Mouse (Mus musculus): ENCODE measurements around the gene Stag3.

Stag3 gene

DNA sequence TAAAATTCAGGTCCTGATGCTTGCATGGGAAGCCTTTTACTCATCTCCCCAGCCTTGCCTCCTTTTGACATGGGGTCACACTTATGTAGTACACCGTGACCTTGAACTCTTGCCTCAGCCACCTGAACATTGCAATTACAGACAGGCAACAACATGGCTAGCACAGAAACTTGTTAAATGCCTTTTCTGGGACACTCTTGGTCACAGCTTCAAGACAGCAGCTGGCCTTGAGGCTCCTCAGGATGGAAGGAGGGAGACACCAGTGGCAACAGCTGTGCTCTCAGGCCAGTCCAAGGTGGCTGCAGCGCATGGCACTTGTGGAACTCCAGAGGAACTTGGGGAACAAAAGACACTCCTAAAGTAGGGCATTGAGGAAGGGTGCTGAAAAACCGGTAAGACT lies 12.9 kb upstream of the Stag3 start:
- DNase-seq (ENCODE audit: low read depth, low spot score): no peak

DNA sequence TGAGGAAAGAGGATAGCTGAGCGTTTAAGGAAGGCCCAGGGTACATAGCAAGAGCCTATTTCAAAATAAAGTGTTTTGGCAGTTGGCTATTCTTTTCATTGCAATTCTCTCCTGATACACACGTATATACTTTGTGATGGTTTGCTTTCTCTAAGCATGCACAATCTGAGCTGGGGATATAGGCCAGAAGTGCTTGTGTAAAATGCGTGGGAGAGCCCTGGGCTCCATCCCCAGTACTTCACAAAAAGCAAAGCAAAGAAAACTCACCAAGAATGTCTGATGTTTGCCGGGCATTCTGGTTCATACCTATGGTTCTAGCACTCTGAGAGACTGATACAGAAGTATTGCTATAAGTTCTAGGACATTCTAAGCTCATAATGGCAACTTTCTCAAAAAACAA lies 11.1 kb upstream of the Stag3 start:
- no peak for DNase-seq (ENCODE audit: low read depth, low spot score)

DNA sequence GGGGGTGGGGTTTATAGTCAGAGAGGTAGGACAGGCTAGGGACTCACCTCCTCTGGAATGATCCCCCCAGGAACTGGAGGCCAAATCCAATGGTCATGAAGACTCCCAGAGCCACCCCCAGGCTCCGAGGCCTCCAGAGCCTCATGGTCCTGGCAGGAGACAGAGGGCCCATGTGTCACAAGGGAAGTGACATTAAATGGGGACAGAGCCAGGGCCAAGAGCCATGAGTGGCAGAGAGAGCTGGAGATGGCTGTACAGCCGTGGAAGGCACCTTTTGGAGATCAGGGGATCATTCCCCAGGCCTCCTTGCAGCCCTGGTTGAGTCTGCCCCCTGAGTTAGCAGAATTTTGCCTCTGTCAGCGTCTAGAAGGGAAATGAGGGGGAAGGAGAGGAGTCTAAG lies 8.8 kb upstream of the Stag3 start:
- DNase-seq (ENCODE audit: low read depth, low spot score): no peak

DNA sequence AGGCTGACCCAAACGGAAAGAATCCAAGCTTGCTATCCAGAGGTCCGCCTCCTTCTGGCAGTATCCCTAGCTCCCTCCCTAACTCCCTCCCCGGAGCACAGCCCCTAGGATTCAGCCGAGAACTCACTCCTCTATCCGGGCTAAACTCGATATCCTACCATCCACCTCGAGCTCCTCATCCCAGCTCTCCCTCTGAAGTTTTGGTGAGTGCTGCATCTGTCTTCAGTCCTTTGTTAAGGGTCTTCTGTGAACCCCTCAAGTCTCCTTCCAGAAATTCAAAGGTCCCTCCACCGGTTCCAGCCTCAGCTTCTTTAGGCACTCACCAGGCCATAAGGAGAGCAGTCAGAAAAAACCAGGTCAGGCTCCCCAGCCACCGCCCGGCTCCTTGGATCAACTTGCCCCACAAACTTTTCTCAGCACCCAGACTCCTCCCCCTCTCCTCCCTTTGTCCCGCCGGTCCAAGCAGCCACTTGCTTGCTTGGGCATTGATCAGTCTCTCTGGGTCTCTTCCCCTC lies 7.6 kb upstream of the Stag3 start, which contains the start of gene Gal3st4:
TSS of gene Gal3st4 (minus strand) at position 432 of the 515 bp plus-strand sequence.
- DNase-seq (ENCODE audit: low read depth, low spot score): no peak

DNA sequence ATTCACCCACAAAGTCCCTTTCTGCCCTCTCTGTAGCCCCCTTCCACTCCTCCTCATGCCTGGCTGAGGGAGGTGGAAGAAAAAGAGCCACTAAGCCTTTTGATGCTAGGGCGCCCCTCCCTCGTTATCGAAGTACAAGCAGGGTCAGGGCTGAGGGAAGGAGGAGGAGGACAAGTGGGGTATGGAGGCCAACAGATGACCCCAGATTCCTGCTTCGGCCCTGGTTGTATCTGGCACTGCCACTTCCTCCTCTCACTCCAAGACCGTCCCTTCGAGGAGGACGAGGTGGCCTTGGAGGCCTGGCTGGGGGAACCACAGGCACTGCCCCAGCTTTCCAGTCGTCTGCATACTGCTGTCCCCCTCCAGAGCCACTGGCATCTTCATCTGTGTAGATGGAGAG lies 5.9 kb upstream of the Stag3 start:
- DNase-seq (ENCODE audit: low read depth, low spot score): no peak

DNA sequence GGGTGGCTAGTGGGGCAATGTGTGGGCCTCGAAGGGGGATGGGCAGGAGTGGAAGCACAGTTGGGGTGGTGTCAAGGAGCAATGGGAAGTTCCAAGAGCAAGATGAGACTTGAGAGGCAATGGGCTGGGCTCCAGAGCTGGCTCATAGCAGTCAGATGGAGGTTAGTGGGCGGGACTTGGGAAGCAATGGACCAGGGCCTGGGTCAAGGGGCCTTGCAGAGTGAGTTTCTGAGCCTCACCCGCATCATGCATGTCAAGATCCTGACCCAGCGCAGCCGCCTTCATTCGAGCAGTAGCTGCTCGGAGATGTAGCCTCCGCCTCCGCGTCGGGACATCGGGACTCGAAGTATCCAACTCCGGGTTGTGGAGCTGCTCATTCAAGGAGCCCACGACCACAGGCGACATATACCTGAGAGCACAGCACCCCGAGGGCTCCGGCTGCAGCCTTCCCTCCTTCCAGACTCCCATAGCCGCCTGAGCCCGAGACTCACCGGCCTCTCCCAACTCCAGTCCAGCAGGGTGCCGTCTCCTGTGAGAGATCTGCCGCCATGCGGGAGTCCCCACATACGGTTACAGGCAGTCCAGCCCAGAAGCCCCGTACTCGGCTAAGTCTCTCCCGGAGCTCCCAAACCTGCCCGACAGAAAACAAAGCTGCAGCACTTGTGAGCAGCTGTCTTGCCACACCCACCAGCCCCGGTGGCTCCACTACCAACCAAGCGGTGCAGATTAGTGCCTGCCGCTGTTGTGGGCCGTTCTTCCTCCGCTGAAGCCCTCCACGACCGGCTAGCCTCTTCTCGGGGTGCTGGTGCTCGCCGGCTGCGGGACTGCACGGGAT lies 4.6 kb upstream of the Stag3 start:
- DNase-seq (ENCODE audit: low read depth, low spot score): no peak

DNA sequence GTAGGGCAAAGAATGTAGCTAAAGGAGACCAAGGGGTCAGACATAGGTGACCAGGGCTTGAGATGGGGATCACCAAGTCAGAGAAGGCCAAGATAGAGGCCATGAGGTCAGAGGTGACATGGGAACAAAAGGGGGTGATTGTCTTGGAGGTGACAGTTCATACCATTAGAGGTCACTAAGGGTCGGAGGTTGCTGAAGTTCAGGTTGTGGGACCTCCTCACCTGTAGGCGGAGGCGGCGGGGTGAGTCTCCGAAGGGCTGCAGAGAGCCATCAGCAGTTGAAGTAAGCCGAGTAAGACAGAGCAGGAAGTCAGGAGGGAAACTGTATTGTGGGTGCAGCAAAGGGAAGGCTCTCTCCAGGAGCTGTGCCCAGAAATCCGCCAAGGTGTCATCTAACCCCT lies 2.0 kb upstream of the Stag3 start:
- no peak for DNase-seq (ENCODE audit: low read depth, low spot score)

DNA sequence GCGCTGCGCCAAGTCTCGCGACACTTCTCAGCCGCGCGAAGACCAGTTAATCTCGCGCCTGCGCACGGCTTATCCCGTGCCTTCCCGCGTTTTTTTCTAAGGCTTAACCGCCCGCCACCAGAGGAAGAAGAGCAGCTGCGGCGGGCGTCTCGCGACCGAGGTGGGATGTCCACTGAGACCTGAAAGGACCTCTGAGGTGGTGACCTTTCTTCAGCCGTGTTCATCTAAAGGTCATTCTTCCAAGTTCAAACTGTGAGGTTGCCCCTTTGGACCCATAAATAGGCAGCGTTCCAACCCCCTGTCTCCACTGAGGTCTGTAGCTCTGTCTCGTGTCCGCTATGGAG lies 357 bp downstream of the Stag3 start:
- no peak for DNase-seq (ENCODE audit: low read depth, low spot score)

DNA sequence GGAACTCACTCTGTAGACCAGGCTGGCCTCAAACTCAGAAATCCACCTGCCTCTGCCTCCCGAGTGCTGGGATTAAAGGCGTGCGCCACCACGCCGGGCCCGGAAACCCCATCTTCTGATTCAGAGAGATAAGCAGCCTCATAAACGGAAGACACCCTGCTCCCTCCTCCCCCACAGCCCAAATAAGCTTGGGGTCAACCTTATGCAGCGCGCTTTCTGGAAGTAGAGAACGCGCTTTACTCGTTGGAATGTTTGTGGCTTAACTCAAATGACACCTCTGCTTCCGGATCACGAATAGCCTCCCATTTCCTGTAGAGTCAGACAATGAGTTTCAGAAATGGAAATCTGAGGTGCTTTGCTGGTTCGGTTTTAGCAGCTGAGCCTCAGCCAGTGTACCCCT lies 789 bp downstream of the Stag3 start:
- no peak for DNase-seq (ENCODE audit: low read depth, low spot score)

DNA sequence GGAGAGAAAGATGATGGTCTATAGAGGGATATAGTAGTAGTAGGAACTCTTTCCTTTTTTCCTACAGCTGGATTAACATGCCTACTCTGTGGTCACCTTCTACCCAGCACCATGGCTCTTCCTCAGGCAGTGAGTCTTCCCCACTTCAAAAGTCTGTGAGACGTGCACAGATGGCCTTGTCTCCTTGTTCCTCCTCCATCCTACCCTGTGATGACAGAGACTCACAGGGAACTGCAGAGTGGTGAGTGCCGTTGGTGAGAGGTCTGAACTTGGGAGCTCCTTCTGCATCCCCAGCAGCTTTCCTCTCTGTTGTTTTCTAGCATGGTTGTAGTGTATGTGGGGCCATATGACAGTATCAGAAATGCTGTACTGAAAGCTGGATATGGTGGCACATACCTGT lies 1.8 kb downstream of the Stag3 start:
- no peak for DNase-seq (ENCODE audit: low read depth, low spot score)

DNA sequence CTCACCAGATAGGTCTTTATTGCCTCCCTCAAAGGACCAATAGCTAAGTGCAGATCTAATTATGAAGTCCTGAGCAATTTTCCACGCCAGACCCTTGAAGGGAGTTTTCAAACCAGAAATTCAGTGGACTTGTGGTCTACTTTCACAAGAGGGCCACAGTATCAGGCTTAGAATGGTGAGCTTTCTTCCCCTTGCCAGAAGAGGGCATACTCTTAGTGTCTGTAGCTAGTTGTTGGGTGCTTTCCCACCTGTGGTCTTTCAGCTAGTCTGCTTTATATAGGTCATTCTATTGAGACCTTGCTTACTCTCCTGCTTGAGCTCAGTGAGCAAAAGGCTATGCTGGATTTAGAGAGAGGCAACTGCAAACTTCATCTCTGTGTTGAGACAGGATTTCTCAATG lies 3.5 kb downstream of the Stag3 start:
- DNase-seq (ENCODE audit: low read depth, low spot score): no peak

DNA sequence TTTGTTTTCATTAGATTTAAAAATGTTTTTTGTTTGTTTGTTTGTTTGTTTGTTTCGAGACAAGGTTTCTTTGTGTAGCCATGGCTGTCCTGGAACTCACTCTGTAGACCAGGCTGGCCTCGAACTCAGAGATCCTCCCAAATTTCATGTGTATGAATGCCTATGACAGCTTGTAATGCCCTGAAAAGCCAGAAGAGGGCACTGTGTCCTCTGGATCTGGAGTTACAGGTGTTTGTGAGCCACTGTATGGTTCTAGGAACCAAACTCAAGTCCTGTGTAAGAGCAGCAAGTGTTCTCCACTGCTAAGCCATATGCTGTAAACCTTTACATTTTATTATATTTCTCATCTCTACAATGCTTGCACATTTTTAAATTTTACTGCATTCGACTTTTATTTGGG lies 7.8 kb downstream of the Stag3 start:
- no peak for DNase-seq (ENCODE audit: low read depth, low spot score)

DNA sequence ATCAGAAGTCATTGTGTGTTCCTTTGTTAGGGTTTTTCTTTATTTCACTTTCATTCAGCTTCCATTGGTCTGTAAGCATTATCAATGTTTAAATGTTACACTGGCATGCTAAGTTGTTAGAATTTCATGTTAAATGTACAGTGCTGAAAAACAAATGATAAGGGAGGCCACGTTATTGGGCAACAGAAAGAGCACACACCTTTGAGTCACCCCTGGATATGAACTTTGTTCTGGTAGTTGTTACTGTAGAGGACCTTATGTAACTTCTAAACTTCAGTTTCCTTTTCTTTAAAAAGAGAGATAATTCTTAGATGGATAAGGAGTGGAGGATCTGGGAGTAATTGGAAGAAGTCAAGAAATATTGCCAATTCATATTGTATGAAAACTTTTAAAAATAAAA lies 11.6 kb downstream of the Stag3 start:
- DNase-seq (ENCODE audit: low read depth, low spot score): no peak

DNA sequence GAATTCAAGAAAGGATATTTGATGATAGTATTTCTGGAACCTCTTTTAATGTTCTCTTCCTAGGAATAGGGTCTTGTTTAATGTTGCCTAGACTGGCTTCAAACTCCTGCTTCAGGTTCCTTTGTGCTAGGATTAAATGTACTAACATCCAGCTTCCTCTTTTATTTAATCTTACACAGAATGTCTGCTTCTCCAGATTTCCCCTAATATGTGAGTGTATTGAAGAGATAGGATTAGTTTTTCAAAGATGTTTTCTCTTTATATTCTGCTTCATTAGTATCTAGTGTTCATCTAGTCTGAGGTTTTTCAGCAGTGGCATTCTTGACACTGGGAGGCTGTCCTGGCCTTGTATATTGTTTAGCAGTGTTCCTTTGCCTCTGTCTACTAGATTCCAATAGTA lies 14.1 kb downstream of the Stag3 start:
- no peak for DNase-seq (ENCODE audit: low read depth, low spot score)

DNA sequence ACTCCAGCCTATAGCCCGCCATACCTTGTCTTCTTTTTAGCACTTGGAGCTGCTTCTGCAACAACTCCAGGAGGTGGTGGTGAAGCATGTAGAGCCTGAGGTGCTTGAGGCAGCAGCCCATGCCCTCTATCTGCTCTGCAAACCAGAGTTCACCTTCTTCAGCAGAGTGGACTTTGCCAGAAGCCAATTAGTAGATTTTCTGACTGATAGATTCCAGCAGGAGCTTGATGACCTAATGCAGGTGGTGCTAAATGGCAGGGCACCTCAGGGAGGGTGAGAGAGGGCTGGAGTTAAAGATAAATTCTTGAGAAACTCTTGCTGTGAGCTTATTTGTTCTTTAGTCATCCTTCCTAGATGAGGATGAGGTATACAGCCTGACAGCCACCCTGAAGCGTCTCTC lies 19.6 kb downstream of the Stag3 start:
- DNase-seq (ENCODE audit: low read depth, low spot score): no peak

DNA sequence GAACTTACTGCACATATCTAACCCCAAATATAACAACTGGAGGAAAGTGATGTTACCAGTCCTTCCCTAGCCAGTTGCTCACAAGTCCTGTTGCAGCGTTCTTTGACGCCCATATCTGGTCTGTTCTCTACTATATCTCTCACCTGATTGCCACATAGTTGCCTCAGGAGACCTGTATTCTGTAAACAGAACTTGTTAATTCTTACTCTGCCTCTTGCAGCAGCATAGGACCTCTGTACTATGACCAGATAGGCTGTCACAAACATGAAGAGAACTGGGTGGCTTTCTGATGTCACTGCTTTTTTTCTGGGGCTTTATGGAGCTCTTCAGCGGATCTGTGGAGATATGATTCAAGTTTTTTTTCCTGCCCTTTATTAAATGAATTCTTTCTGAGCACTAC lies 32.8 kb downstream of the Stag3 start:
- DNase-seq (ENCODE audit: low read depth, low spot score): no peak

DNA sequence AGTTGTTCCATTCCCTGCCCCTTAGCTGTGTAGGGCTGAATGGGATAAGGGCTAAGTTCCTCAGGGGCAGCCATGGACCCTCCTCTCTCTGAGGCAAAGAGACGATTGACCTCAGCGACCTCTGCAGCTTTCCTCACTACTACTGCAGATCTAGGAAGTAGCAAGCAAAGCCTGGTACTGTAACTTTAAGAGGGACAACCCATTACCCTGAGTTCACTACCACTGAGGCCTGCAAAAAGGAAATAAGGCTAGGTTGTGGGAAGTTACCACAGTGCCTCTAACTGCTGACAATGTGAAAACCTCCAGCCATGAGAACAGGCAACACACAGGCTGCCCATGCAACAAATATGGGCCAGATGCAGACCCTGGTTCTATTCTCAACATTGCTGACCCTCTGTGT lies 61.6 kb downstream of the Stag3 start, which contains the start of gene Pvrig:
TSS of gene Pvrig (plus strand) at position 301 of the 400 bp plus-strand sequence.
- DNase-seq (ENCODE audit: low read depth, low spot score): no peak

DNA sequence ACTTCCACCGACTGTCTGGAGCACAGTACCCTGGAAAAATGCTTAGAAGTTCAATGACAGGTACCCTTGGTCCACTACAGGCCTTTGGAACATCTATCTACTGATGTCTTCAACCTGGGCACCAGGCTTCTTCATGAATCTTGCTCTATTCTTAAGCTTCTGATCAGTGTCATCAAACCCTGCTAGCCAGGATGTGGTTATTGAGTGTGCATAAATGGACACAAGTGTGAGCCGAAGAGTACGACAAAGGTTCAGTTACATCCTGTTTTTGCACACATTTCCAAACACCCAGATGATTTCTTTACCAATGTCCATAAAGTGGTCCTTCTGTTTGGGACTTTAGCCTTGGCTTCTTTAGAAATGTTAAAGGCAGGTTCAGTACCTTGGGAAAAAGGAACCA lies 63.2 kb downstream of the Stag3 start:
- no peak for DNase-seq (ENCODE audit: low read depth, low spot score)

All from brain, embryonic 18.5 days (tissue).